Mouse (Mus musculus): ENCODE results near the gene Zfp609. TPM values are rescaled to one million over a fixed set of nuclear protein-coding genes. Genes with fewer than 3 reads are reported as not detected.
A peak's percentile ranks its signal among the peaks of the same experiment; 100 is the strongest.

The Zfp609 gene
- polyA plus RNA-seq, 1 experiment from 2014 or later, result 14.0 TPM

GRCm38 (mm10) chr9:65807818-65808217, 19.5 kb downstream of the Zfp609 start:
- WGBS, result 60% methylated on average over 1 of the region's 1 CpGs
- ATAC-seq (ENCODE audit: low FRiP score), result no peak
- no peak overlapping the region for H3K4me3 ChIP-seq

GRCm38 (mm10) chr9:65807251-65807650, 20.1 kb downstream of the Zfp609 start:
- H3K4me2 ChIP-seq (replicated peaks), result no peak overlapping the region
- no peak overlapping the region for H3K4me3 ChIP-seq
- WGBS, result 53% methylated on average over 5 of the region's 5 CpGs
- no peak for ATAC-seq (ENCODE audit: low FRiP score)
- H3K4me1 ChIP-seq, result peaks cover 9% of the 10 kb centered on the region; the same call in 1 of the 2 replicates
- no peaks in the 10 kb centered on the region for H3K36me3 ChIP-seq
- no peaks in the 10 kb centered on the region for H3K9me3 ChIP-seq (replicated peaks)
- no peak overlapping the region for H3K9ac ChIP-seq
- H3K27ac ChIP-seq, result no peak overlapping the region
- no peaks in the 10 kb centered on the region for H3K27me3 ChIP-seq

More at GRCm38 (mm10) chr9:65807818-65808217, 19.5 kb downstream of the Zfp609 start:
- H3K4me1 ChIP-seq, result peaks cover 9% of the 10 kb centered on the region; the same call in 1 of the 2 replicates
- no peaks in the 10 kb centered on the region for H3K36me3 ChIP-seq
- H3K4me2 ChIP-seq (replicated peaks), result no peak overlapping the region
- no peaks in the 10 kb centered on the region for H3K9me3 ChIP-seq (replicated peaks)
- no peak overlapping the region for H3K27ac ChIP-seq
- no peaks in the 10 kb centered on the region for H3K27me3 ChIP-seq
- no peak overlapping the region for H3K9ac ChIP-seq

DNA sequence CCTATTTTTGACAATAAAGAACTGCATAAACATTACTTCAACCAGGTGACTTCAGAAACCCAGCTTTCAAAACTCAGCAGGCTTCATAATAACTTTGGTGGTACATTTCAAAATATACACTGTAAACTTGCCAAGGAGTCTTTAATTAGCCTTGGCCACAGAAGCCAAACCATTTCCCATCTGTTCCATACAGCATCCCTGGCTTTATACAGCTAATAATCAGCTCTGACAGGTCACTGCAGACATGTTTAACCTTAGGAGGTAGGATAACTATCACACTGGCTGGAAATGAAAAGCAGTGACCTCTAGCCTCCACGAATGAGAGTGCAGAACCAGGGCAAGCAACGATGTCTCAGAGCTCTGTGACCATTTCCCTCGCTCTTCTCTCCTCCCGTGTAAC, 27.6 kb downstream of the Zfp609 start:
- Histone ChIP-seq H3K9ac (no peak overlapping the region), H3K27me3 (no peaks in the 10 kb centered on the region), H3K4me2 (replicated peaks) (no peak overlapping the region), H3K36me3 (0 out of 2 replicates have a peak, but pooled peaks cover 3% of the 10 kb centered on the region), H3K9me3 (replicated peaks) (no peaks in the 10 kb centered on the region), H3K4me3 (no peak overlapping the region), H3K4me1 (peaks cover 3% of the 10 kb centered on the region), H3K27ac (no peak overlapping the region)
- ATAC-seq (ENCODE audit: low FRiP score), result no peak
- WGBS, result 81% methylated on average over 4 of the region's 4 CpGs

- Histone ChIP-seq H3K4me1 (peaks cover 32% of the 10 kb centered on the region), H3K4me2 (replicated peaks) (no peak overlapping the region), H3K27ac (no peak overlapping the region), H3K36me3 (peaks cover 7% of the 10 kb centered on the region; the same call in 1 of the 2 replicates), H3K9ac (no peak overlapping the region), H3K9me3 (replicated peaks) (no peaks in the 10 kb centered on the region), H3K4me3 (no peak overlapping the region), H3K27me3 (no peaks in the 10 kb centered on the region)
- no peak for ATAC-seq (ENCODE audit: low FRiP score)
- 93% methylated on average over 2 of the region's 2 CpGs for WGBS
These were observed 31.7 kb downstream of the Zfp609 start for GRCm38 (mm10) chr9:65795651-65796050.

DNA sequence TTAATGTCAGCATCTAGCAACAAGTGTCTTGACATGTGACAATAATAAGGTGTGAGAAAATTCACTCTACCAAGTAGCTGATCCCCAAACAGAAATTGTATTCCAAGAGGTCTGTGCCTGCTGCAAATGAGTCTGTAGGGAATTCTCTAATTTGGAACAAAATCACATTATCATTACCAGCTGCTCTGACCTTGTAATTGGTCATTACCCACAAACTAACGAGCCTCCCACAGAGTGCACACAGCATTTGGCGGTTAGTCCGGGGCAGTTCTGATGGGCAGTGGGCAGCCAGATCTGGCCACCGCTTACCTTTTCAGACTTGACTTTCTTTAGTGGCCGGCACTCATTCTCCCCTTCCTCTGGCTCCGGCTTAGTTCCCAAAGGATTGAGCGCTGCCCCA, 33.1 kb downstream of the Zfp609 start:
- H3K4me1 ChIP-seq, result peaks cover 32% of the 10 kb centered on the region
- H3K27ac ChIP-seq, result 0 out of 2 replicates have a peak overlapping the region, but pooled peaks have one; percentile 25
- 83% methylated on average over 7 of the region's 7 CpGs for WGBS
- no peak overlapping the region for H3K4me3 ChIP-seq
- no peaks in the 10 kb centered on the region for H3K27me3 ChIP-seq
- no peak overlapping the region for H3K9ac ChIP-seq
- no peak overlapping the region for H3K4me2 ChIP-seq (replicated peaks)
- peaks cover 7% of the 10 kb centered on the region; the same call in 1 of the 2 replicates for H3K36me3 ChIP-seq
- H3K9me3 ChIP-seq (replicated peaks), result no peaks in the 10 kb centered on the region
- ATAC-seq (ENCODE audit: low FRiP score), result no peak

GRCm38 (mm10) chr9:65793506-65793905, 33.9 kb downstream of the Zfp609 start:
- no peak overlapping the region for H3K27ac ChIP-seq

DNA sequence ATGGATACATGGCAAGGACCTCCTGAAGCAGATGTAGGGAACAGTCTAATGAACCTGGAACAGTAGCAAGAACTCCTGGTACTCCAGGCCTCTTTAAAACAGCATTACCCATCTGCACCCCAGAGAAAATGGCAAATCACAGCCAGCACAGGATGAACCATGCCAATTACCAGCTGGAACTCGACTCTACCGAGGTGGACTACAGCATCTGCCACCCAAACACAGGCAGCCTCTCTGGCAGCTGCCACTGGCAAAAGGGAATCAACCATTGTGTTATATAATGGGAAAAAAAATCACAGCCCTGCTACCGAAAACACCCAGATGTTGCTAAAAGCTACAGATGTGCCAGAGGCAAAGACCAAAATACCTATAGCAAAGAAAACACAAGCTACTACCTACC, 34.3 kb downstream of the Zfp609 start:
- H3K36me3 ChIP-seq, result peaks cover 7% of the 10 kb centered on the region; the same call in 1 of the 2 replicates
- no peak overlapping the region for H3K4me2 ChIP-seq (replicated peaks)
- no peak overlapping the region for H3K27ac ChIP-seq
- H3K4me1 ChIP-seq, result peaks cover 36% of the 10 kb centered on the region
- no peak overlapping the region for H3K9ac ChIP-seq
- no peak overlapping the region for H3K4me3 ChIP-seq
- WGBS, result 66% methylated on average over 3 of the region's 3 CpGs
- H3K27me3 ChIP-seq, result no peaks in the 10 kb centered on the region
- no peaks in the 10 kb centered on the region for H3K9me3 ChIP-seq (replicated peaks)
- ATAC-seq (ENCODE audit: low FRiP score), result no peak

More at GRCm38 (mm10) chr9:65793506-65793905, 33.9 kb downstream of the Zfp609 start:
- H3K9ac ChIP-seq, result no peak overlapping the region
- H3K4me3 ChIP-seq, result no peak overlapping the region
- peaks cover 7% of the 10 kb centered on the region; the same call in 1 of the 2 replicates for H3K36me3 ChIP-seq
- H3K27me3 ChIP-seq, result no peaks in the 10 kb centered on the region
- H3K4me2 ChIP-seq (replicated peaks), result no peak overlapping the region
- WGBS, result 80% methylated on average over 3 of the region's 3 CpGs
- ATAC-seq (ENCODE audit: low FRiP score), result no peak
- peaks cover 32% of the 10 kb centered on the region for H3K4me1 ChIP-seq
- no peaks in the 10 kb centered on the region for H3K9me3 ChIP-seq (replicated peaks)

- Histone ChIP-seq H3K27ac (no peak overlapping the region), H3K4me3 (no peak overlapping the region), H3K4me2 (replicated peaks) (no peak overlapping the region), H3K9ac (no peak overlapping the region), H3K27me3 (no peaks in the 10 kb centered on the region), H3K4me1 (peaks cover 48% of the 10 kb centered on the region), H3K9me3 (replicated peaks) (no peaks in the 10 kb centered on the region), H3K36me3 (peaks cover 7% of the 10 kb centered on the region; the same call in 1 of the 2 replicates)
- ATAC-seq (ENCODE audit: low FRiP score), result no peak
These were observed 35.5 kb downstream of the Zfp609 start for GRCm38 (mm10) chr9:65791846-65792245.

- ATAC-seq (ENCODE audit: low FRiP score), result no peak
- no peaks in the 10 kb centered on the region for H3K9me3 ChIP-seq (replicated peaks)
- H3K27ac ChIP-seq, result no peak overlapping the region
These were observed 36.3 kb downstream of the Zfp609 start for GRCm38 (mm10) chr9:65791106-65791505.

DNA sequence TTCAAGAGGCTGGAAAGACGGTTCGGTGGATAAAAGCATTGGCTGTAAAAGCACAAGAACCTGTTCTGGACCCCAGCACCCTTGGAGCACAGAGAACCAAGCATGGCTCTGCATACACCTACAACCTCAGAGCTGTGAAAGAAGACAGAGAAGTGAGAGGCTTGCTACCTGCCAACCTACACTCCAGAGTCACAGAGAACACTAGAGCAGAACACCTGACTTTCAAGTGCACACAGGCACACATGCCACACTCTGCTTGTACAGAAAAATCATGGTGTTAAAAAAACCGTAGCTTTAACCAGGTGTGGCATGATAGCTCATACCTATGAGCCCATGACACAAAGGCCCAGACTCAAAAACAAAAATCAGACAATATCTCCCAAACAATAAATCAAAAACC, 37.6 kb downstream of the Zfp609 start:
- Histone ChIP-seq H3K27me3 (no peaks in the 10 kb centered on the region), H3K4me1 (peaks cover 53% of the 10 kb centered on the region), H3K27ac (no peak overlapping the region), H3K9me3 (replicated peaks) (no peaks in the 10 kb centered on the region), H3K9ac (no peak overlapping the region), H3K4me3 (no peak overlapping the region), H3K36me3 (peaks cover 4% of the 10 kb centered on the region; the same call in 1 of the 2 replicates), H3K4me2 (replicated peaks) (no peak overlapping the region)
- WGBS, result 98% methylated on average over 3 of the region's 3 CpGs
- ATAC-seq (ENCODE audit: low FRiP score), result no peak

More at GRCm38 (mm10) chr9:65791106-65791505, 36.3 kb downstream of the Zfp609 start:
- H3K36me3 ChIP-seq, result peaks cover 7% of the 10 kb centered on the region; the same call in 1 of the 2 replicates
- H3K27me3 ChIP-seq, result no peaks in the 10 kb centered on the region
- H3K4me3 ChIP-seq, result no peak overlapping the region
- H3K4me1 ChIP-seq, result peaks cover 53% of the 10 kb centered on the region
- 83% methylated on average over 4 of the region's 4 CpGs for WGBS
- no peak overlapping the region for H3K4me2 ChIP-seq (replicated peaks)
- H3K9ac ChIP-seq, result no peak overlapping the region

DNA sequence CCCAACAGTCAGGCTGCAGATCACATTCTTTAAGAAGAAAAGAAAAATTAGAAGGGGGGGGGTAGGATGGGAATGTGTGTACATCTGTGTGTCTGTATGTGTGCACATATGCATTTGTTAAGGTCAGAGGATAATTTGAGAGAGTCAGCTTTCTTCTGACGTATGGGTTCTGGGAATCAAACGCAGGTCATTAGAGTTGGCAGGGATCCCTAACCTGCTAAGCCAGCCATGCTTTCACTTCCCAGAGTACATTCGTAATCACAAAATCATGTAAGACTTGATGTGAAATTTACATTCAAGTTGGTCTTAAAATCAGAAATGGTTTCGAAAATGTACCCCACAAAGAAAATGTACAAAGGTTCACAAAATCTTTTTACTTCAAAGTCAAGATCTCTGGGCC, 38.8 kb downstream of the Zfp609 start:
- 84% methylated on average over 4 of the region's 4 CpGs for WGBS
- Histone ChIP-seq H3K27ac (peak overlapping the region; percentile 66; the same call in 1 of the 2 replicates), H3K9ac (no peak overlapping the region), H3K27me3 (no peaks in the 10 kb centered on the region), H3K4me1 (peaks cover 45% of the 10 kb centered on the region), H3K9me3 (replicated peaks) (no peaks in the 10 kb centered on the region), H3K4me3 (no peak overlapping the region), H3K4me2 (replicated peaks) (no peak overlapping the region), H3K36me3 (no peaks in the 10 kb centered on the region; the same call in 1 of the 2 replicates)
- no peak for ATAC-seq (ENCODE audit: low FRiP score)

DNA sequence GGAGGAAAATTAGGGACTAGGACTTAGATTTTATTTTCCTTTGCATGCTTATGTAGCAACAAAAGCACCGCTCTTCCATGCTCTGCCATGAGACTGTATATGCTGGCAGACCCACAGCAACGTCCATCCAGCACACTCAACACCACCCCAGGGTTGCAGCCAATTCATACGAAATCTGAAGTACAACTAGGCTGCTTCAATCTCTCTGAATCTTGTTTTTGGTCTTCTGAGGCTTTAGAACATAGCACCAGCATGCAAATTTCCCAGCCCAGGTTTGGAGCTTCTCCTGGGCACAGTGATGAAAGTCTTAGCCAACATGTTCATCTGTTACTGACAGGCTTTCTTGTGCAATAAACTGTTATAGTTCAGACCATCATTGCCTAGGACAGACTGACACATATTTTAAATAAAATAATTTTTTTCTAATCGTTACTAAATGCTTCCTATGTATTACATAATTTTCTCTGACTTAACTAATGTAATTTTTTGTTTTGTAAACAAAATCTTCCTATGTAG, 39.5 kb downstream of the Zfp609 start:
- Histone ChIP-seq H3K27me3 (no peaks in the 10 kb centered on the region), H3K36me3 (no peaks in the 10 kb centered on the region), H3K27ac (peak overlapping the region; percentile 66), H3K9me3 (replicated peaks) (no peaks in the 10 kb centered on the region), H3K4me2 (replicated peaks) (no peak overlapping the region), H3K4me3 (no peak overlapping the region), H3K4me1 (peaks cover 44% of the 10 kb centered on the region), H3K9ac (no peak overlapping the region)
- ATAC-seq (ENCODE audit: low FRiP score), result no peak
- 67% methylated on average over 4 of the region's 4 CpGs for WGBS

Measured in hindbrain, embryonic 12.5 days (tissue).